Mouse (Mus musculus): Measurements from ENCODE around the gene Sgms1. TPM values are rescaled to one million over a fixed set of nuclear protein-coding genes. Genes with fewer than 3 reads are reported as not detected.
A peak's percentile ranks its signal among the peaks of the same experiment; 100 is the strongest.

Sgms1 gene
- total RNA-seq, 2 experiments from 2014 or later = 44.9 to 48.3 TPM

DNA sequence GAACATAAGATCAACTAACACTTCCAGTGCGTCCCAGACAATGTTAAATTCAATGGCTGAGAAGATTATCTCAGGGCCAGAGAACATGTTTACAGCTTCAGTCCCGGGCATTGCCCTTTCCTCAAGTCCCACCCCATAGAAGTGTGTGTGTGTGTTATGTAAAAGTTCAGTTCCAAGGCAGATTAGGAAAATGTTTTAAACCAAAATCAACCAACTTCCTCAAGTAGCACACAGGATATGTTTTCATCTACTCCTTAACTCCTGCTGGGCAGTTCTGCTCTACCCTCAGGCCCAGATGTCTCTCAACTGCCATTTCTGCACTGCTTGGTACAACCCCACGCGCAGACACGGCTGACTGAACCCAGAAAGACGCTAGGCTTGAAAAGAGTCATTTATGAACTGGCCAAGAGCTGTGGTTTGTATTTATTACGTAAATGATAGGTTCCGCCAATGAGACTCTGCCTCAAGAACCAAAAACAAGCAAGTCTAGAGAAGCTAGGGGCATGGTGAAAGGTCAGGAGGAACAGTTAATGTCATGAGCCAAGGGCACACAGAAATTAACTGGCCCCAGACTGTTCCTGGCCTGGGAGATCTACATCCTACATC, 134.7 kb downstream of the Sgms1 start:
- peak; percentile 54 for ATAC-seq (ENCODE audit: poor library complexity, severe bottlenecking)

- ATAC-seq (ENCODE audit: poor library complexity, severe bottlenecking) = no peak
Measured at GRCm38 (mm10) chr19:32254204-32254603, 135.3 kb downstream of the Sgms1 start.

DNA sequence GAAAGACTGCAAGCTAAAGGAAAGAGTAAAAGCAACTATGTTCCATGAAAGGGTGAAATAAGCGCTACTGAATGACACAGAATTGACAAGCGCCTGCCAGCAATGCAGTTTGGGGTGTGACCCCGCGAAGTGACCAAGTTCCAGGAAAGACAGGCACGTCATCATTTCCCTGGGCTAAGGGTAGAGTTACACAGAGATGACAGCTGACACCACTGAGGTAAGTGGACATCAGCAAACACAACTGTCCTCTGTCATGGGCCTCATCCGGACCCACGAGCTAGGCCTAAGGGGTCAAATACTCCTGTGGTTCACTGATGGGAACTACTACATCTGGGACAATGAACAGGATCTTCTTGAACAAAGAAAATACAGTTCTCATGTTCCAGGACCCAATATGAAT, 136.5 kb downstream of the Sgms1 start:
- no peak for ATAC-seq (ENCODE audit: poor library complexity, severe bottlenecking)

- ATAC-seq (ENCODE audit: poor library complexity, severe bottlenecking) = no peak
Measured at GRCm38 (mm10) chr19:32252451-32252850, 137.1 kb downstream of the Sgms1 start.

DNA sequence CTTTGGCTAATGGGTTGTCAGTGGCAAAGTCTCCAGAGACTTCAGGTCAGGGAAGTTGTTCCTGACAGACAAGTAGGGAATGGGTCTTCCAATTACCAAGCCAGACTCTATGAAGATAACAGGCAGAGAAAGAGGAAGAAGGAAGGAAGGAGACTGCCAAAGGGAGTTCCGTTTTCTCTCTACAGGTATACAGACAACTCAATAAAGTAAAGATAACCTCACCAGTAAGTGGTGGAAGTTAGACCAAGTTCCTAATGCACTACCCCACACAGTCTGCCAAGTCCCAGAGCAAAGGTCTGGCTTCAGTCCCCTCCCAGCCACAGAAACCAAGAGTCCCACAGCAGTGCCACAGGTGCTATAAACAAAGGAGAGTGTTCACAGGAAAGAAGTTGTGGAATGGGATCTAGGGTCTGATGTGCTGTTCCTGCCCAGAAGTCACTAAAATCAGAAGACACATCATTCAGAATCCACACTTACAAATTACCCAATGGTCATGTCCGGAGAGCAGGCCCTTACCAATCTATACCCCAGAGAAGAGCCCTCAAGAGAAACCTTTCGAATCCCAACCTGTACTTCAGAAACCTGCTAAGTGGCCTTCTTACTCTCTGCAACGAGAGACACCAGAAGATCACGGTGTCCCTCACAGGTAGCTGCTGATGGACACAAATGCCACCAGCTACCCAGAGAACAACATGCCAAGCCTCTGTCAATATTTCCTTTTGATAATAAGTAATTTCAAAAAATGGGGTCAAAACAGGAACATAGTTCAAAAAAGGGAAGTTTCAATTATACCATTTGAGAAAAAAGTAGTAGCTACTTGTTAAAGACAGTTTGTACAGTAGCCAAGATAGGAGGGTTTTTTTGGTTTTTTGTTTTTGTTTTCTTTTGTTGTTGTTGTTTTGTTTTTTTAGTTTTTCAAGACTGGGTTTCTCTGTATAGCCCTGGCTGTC, 140.1 kb downstream of the Sgms1 start:
- peak; percentile 79 for ATAC-seq (ENCODE audit: poor library complexity, severe bottlenecking)

GRCm38 (mm10) chr19:32244881-32245280, 144.6 kb downstream of the Sgms1 start:
- no peak for ATAC-seq (ENCODE audit: poor library complexity, severe bottlenecking)

- no peak for ATAC-seq (ENCODE audit: poor library complexity, severe bottlenecking)
Measured at GRCm38 (mm10) chr19:32243246-32243645, 146.3 kb downstream of the Sgms1 start.

DNA sequence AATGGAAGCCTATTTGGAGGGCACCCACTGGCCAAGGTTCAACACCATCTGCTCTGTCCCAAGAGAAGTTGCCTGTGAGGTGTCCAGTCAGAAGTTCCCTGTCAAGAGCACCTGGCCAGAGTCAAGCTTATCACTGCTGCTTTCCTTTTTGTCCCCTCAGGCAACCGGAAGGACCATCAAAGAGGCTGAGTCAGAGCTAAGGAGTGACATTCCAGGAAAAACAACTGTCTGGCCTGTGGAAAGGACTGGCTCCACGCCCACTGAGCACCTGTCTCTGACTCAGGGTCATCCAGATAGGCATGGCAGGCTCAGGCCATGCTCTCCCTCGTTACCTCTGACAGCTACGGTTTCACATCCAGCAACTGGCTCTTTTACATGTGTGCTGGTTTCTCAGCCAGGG, 147.4 kb downstream of the Sgms1 start:
- ATAC-seq (ENCODE audit: poor library complexity, severe bottlenecking) = no peak

DNA sequence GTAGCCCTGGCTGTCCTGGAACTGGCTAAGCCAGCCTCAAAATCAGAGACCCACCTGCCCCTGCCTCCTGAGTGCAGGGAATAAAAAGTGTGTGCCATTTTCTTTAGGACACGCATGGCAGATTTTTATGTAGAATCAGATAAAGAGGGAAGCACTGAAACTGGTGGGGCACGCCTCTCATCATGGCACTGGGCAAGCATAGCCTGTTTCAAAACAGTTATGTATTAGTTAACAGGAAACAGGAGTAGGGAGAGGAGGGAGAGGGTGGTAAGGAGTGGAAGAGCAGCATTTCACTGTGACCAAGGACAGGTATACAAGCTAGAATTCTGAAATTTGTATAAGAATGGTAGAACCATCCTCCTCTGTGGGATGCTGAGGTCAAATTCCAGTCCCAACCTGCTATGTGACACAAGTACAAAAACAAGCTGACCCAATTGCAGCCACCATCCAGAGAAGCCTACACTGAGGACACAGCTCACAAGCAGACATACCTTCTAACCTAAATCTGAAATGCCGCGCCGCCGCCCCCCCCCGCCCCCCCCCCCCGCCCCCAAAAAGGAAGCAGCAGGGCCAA, 149.0 kb downstream of the Sgms1 start:
- ATAC-seq (ENCODE audit: poor library complexity, severe bottlenecking) = peak; percentile 37

GRCm38 (mm10) chr19:32239925-32240324, 149.6 kb downstream of the Sgms1 start:
- ATAC-seq (ENCODE audit: poor library complexity, severe bottlenecking) = no peak

DNA sequence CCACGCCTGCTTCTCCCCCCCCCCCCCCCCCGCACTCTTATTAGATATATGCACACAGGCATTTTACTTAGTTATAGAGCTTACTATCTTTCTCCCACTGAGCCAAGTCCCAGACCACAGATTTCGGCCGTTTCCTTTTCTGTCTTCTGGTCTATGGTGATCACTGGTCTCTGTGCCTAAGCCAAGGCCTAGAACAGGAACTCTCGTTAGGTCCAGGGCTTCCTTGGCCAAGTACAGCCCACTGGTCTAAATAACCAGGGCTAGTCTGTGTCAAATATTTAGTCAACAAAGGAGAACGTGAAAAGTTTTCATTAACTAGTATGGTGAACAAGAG, 150.1 kb downstream of the Sgms1 start:
- peak; percentile 19; the same call in 1 of the 2 replicates for ATAC-seq (ENCODE audit: poor library complexity, severe bottlenecking)

- ATAC-seq (ENCODE audit: poor library complexity, severe bottlenecking) = peak; percentile 43; the same call in 1 of the 2 replicates
Measured at GRCm38 (mm10) chr19:32238722-32239458, 150.6 kb downstream of the Sgms1 start.

DNA sequence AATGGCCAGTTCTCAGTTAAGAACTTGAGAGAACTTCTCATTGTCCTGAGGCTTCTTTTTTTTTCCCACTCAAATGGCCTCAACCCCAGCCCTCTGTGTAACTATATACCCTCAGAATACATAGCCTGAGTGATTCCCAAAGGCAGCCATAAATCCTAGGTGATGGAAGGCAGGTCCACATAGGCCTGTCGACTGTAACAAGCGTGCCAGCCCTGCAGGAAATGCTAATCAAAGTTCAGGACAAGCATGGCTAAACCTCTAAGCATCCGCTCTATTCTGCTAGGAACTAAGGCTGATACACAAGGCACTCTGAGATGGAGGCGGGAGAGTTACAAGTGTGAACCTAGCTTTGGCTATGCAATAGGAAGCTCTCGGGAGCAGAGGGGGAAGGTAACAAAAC, 151.8 kb downstream of the Sgms1 start:
- ATAC-seq (ENCODE audit: poor library complexity, severe bottlenecking) = no peak

GRCm38 (mm10) chr19:32237173-32237583, 152.3 kb downstream of the Sgms1 start:
- no peak for ATAC-seq (ENCODE audit: poor library complexity, severe bottlenecking)

DNA sequence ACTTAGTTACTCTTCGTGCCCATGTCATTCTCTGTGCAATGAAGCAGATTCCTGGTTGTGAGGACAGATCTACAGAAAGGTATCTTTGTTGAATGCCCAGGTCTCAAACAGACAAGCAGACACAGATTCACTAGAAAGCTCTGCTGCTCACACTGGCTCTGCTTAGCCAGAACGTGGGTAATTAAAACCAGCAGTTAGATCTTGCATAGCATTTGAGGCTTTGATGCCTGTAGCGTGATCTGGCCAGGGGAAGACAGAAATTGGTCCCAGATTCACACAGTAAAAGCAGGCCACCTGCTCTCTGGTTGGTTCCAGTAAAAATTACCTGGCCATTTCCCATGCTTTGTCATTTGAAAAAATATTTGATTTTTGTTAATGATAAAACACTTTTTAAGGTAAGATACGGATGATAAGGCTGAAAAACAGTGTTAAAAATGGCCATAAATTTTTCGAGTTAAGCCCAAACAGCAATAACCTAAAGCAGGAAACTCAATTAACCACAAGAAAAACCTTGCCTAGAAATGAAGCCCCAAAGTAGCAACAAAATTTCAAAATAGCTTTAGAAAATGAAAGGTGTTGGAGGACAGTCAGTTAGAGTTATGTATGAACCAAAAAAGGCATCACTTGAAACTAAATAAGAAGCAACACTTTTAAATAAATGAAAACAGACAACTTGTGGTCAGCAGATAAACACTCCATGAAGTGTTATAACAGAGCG, 154.6 kb downstream of the Sgms1 start:
- ATAC-seq (ENCODE audit: poor library complexity, severe bottlenecking) = no peak

- no peak for ATAC-seq (ENCODE audit: poor library complexity, severe bottlenecking)
Measured at GRCm38 (mm10) chr19:32231292-32231691, 158.2 kb downstream of the Sgms1 start.

DNA sequence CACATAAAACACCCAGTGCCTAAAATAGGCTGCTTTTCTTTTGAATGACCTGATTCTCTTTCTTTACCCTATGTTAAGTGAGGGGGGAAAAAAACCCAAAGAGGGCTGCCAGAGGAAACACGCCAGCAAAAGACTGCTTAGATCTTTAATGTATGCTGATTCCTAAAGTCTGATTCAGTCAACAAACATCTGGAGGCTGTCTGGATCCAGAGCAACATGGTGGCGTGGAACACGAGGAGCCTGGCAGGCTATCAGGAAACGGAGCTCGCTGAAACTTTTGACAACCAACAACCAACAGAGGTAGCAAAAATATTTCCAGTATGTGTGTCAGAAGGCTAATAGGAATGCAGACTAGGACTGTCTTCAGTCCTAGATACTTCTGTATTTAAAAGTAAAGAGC, 158.7 kb downstream of the Sgms1 start:
- no peak for ATAC-seq (ENCODE audit: poor library complexity, severe bottlenecking)

DNA sequence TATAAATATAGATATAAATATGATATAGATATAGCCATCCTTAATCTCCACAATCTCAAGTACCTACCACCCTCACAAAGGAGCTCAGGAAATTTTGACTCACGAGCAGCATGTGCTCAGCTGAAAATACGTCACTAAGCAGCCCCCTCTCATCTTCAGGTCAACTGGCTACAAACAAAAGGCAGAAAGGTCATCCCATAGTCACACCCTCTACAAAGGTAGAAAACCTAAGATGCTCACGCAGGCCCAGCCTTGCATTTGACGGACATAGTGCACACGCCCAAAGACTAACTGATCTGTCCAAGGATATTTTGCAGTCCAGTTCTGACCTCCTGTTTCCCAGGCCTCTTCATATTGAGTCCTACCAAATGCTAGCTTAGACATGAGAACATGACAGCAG, 159.2 kb downstream of the Sgms1 start:
- ATAC-seq (ENCODE audit: poor library complexity, severe bottlenecking) = no peak

DNA sequence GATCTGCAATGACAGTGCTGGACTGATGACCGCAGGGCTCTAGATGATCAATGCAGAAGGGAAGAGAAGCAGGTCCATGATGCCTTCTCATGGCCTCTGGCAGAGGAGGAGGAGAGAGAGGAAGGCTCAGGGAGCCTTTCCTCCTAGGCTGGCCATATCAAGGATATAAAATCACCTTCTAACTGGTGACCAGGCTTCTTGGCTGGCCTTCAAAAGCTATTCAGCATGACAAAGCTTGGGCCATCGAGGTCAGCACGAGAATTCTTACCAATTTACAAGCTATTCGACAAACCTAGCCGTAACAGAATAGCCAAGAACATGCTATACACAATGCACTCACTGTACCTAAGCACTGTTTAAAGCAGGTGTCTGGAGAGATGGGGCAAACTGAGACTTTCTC, 159.7 kb downstream of the Sgms1 start:
- ATAC-seq (ENCODE audit: poor library complexity, severe bottlenecking) = no peak

GRCm38 (mm10) chr19:32227175-32227574, 162.3 kb downstream of the Sgms1 start:
- ATAC-seq (ENCODE audit: poor library complexity, severe bottlenecking) = no peak

GRCm38 (mm10) chr19:32225097-32225490, 164.4 kb downstream of the Sgms1 start:
- no peak for ATAC-seq (ENCODE audit: poor library complexity, severe bottlenecking)

All from megakaryocyte, adult 5-6 weeks (primary cell).